Mouse (Mus musculus) testis, postnatal 10 days (tissue): ENCODE measurements around the gene Rplp2.
"Not testable (repeated sequence)": the region's sequence is repeated elsewhere in the genome, so short reads cannot be mapped to it uniquely, and the experiment has no call there.

ENCODE experiments used
- DNase-seq: peaks from one replicate; pipeline ENCODE4 v3.0.0; 2021; ENCODE audit warnings: low spot score

The Rplp2 gene

GRCm38 (mm10) chr7:141447110-141447991, at the start of gene Rplp2:
Rplp2 (plus strand) TSS chr7:141447370.
- DNase-seq = peak; percentile 94

GRCm38 (mm10) chr7:141403305-141403704, 43.9 kb upstream of the Rplp2 start:
- DNase-seq = peak; percentile 80

GRCm38 (mm10) chr7:141405466-141405865, 41.7 kb upstream of the Rplp2 start:
- DNase-seq = no peak

GRCm38 (mm10) chr7:141407670-141408069, 39.5 kb upstream of the Rplp2 start:
- not testable (repeated sequence) for DNase-seq

GRCm38 (mm10) chr7:141408833-141409232, 38.3 kb upstream of the Rplp2 start:
- peak; percentile 92 for DNase-seq

GRCm38 (mm10) chr7:141410631-141411030, 36.5 kb upstream of the Rplp2 start:
- DNase-seq = no peak

GRCm38 (mm10) chr7:141411667-141412066, 35.5 kb upstream of the Rplp2 start:
- no peak for DNase-seq

GRCm38 (mm10) chr7:141413331-141413730, 33.8 kb upstream of the Rplp2 start:
- no peak for DNase-seq

GRCm38 (mm10) chr7:141413809-141414584, 33.2 kb upstream of the Rplp2 start, which contains the start of gene Gatd1:
Gatd1 (minus strand) TSS chr7:141414136.
- peak; percentile 100 for DNase-seq

GRCm38 (mm10) chr7:141416144-141416841, 30.9 kb upstream of the Rplp2 start:
- no peak for DNase-seq

GRCm38 (mm10) chr7:141417731-141418681, 29.2 kb upstream of the Rplp2 start:
- no peak for DNase-seq

- no peak for DNase-seq
These were observed 28.2 kb upstream of the Rplp2 start for GRCm38 (mm10) chr7:141418970-141419369.

- no peak for DNase-seq
These were observed 27.0 kb upstream of the Rplp2 start for GRCm38 (mm10) chr7:141420030-141420702.

- no peak for DNase-seq
These were observed 23.4 kb upstream of the Rplp2 start for GRCm38 (mm10) chr7:141423811-141424210.

- no peak for DNase-seq
These were observed 20.0 kb upstream of the Rplp2 start for GRCm38 (mm10) chr7:141426948-141427730.

- DNase-seq = no peak
These were observed 18.5 kb upstream of the Rplp2 start for GRCm38 (mm10) chr7:141428701-141429100.

GRCm38 (mm10) chr7:141429310-141429709, 17.9 kb upstream of the Rplp2 start, which contains the start of gene Cend1:
Cend1 (minus strand) TSS chr7:141429491.
- peak; percentile 68 for DNase-seq

GRCm38 (mm10) chr7:141429840-141430584, 17.2 kb upstream of the Rplp2 start:
- peak; percentile 39 for DNase-seq
